Mouse (Mus musculus) A20 (cell line): ENCODE measurements around the gene Hist4h4.

Experiments
- DNase-seq: peaks from one replicate; pipeline ENCODE4 v3.0.0-alpha.2; 2011; ENCODE audit warnings: low read depth, low spot score

Hist4h4 gene

DNA sequence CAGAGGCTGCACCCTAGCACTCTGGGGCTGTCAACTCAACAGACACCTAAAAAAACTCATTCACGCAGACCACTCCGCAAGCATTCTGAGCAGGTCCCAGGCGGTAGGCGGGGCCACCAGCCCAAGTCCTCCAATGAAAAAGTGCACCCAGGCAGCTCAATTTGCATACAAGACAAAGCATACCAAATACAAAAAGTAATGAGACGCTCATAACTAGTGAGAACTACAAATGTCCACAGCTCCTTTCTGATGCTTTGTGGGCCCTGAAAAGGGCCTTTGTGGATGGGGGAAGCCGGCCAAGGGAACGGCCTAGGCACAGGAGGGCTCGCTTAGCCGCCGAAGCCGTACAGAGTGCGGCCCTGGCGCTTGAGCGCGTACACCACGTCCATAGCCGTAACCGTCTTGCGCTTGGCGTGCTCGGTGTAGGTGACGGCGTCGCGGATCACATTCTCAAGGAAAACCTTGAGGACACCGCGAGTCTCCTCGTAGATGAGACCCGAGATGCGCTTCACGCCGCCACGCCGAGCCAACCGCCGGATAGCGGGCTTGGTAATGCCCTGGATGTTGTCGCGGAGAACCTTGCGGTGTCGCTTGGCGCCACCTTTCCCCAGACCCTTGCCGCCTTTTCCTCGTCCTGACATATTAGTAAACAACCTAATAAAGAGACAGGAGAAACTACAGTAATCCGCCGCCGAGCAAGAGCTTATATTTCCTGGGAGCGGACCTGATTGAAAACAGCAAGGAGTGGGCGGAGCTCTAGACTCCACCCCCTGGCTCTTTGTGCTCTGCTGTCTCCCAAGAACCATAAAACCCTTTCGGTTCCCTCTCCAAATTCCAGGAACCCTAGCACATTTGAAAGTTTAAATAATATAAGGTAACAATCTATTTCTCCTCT, at the start of gene Hist4h4:
TSS of gene Hist4h4 (minus strand) at position 677 of the 895 bp plus-strand sequence.
- peak; percentile 98 for DNase-seq

DNA sequence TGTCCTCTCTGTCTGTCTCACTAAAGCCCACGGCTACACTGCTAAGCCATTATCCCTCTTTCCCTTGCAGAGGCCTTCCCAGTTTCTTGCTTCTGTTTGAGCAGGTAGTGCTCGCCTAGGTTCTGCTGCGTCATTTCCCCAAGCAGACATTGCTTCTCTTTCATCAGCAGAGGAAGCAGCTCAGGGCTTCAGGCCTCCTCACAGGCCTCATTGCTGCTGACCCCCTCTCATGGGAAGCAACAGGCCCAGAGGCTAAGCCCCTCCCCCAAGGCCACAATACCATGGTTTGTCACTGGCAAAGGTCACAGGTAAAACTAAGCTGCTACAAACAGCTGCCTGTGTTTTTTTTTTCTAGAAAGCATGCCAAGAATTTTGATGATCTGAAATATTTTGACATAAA, 48.5 kb upstream of the Hist4h4 start:
- no peak for DNase-seq

DNA sequence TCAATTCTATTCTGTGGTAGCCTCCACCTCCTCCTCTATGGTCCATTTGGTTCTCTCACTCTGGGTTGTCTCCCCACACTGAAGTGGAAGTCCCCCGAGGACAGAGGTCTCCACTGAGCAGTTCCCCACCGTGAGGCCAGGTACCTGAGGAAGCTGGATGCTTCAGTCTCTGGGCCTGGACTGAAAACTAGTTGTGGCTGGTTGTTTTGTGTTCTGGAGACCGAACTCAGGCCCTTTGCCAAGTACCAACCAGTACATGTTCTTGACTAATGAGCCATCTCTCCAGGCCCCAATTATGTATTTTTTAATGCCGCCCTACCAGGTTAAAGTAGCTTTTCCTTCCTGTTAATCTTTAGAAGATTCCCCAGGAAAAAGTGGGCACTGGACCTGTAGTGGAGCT, 48.1 kb upstream of the Hist4h4 start:
- DNase-seq = no peak

DNA sequence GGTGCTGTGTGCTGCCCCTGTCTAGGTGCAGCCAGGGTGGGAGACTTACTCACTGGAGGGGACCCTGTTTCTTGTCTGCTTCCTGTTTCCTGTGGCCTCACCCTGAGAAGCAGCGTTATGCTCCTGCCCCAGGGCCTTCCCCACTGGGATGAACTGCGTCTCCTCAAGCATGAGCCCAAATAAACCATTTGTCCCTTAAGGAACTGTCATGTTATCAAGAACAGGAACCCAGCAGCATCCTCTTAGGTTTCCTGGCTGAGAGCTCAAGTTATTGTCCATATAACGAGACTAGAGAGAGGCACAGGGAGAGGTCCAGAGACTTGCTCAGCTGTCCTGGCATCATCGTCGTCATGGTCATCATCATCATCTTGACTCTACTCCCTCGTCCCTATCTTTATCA, 46.1 kb upstream of the Hist4h4 start:
- DNase-seq = no peak

DNA sequence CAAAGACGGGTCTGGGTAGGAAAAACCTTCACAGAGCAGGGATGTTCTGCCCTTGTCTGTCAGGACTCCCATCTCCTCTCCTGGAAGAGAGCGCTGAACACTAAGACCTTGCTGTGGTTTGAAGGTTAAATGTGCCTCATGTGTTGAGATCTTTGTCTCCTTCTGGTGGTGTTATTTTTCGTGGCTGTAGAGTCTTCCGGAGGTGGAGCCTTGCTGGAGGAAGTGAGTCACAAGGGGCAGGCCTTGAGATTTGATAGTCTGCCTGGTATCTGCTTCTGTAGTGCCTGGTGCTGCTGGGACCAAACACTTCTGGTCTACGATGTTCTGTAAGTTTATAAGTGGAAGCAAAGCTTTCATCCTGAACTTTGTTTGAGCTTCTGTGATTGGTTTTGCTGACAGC, 44.8 kb upstream of the Hist4h4 start:
- no peak for DNase-seq

DNA sequence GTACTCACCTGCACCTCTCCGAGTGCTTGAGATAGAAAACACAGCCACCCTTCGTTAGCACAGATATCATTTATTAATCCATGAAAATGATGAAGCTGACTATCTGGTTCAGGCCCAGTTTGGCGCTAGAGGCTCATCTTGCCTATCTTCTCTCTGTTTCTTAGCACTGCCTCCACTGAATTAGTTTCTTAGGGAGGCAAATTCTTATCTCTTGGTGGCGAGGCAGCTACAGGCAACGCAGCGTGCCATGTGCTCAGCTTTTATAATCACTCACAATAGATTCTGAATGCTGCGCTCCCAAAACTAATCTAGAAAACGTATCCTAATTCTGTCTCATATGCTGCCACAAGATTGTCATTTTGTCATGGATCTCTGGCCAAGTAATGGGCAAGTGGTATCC, 44.2 kb upstream of the Hist4h4 start:
- no peak for DNase-seq

DNA sequence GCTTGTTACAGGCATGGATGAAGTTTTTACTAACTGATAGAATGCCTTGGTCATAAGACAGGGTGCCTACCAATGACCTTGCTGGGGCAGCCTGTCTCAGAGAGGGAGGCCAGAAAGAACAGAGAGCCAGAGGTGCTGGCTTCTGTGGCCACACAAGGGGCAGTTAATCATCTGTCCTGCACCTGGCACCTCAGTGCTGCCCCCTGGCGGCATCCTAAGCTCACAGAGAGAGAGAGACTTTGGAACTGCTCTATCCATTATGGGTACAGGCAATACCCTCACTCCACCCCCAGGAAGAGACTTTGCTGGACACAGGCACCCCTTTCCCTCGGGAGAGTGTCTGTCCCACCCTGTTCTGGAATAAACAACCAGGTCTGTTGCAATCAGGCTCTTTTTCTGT, 43.6 kb upstream of the Hist4h4 start:
- peak; percentile 74 for DNase-seq

DNA sequence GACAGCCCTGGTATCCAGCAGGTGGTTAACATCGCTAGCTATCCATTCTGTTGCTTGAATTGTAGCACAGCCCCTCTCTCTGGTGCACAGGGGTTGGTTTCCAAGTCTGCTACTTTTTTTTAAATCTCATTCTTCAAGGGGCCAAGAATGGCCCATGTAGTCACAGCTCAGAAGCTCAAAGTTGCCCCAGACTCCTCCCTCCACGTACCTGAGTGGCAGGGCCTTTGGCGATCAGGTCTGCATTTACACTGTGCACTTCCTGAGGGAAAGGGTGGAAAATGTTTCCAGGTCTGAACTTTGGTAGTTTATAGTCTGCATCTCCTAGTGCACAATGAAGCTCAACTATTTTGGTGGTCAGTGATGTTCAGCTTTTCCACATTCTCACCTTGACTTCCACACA, 43.1 kb upstream of the Hist4h4 start:
- no peak for DNase-seq

DNA sequence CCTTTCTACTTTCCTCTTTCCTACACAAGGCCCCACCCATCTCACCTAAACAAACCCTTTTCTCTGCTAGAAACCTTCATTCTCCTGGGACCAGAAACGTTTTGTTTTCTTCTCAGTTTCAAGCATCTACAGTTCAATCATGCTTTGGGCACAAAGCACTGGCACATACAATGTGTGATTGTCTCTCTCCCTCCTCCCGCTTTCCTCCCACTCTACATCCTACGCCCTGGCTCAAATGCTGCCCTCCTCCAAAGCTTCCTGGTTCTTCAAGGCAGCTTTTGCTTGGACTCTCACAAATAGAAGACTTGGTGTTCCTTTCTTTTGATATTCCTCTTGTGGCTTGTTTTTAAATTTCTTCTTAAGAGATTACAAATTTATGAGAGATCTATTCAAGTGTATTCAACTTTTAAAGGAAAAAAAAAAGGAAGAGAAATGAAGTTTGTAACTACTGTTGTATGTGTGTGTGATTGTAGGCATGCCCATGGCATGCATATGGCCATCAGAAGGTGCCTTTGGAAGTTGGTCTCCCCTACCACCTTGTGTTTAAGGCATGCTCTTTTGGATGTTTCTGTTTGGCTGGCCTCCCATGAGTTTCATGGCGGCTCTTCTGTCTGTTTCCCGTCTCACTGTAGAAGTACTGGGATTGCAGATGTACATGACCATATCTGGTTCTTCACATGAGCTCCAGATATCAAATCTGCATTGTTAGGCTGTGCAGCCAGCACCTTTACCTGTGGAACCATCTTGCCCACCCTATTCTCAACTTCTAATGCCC, 41.7 kb upstream of the Hist4h4 start:
- no peak for DNase-seq

DNA sequence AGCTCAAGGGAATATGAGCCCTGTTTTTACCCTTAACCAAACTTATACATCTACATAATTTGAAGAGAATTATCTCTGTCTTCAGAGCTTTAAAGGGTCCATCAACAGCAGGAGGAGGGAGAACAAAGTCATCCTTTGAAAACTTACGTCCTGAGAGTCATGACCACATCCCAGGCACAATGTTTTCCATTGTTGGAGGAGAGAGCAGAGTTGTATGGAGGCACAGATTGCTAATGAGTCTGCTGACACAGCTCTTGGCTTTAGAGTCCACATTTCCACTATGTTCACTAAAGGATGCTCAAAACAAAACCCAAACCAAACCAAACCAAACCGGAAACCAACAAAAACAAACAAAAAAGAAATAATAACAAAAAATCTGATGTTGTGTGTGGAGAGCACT, 40.7 kb upstream of the Hist4h4 start:
- DNase-seq = no peak

DNA sequence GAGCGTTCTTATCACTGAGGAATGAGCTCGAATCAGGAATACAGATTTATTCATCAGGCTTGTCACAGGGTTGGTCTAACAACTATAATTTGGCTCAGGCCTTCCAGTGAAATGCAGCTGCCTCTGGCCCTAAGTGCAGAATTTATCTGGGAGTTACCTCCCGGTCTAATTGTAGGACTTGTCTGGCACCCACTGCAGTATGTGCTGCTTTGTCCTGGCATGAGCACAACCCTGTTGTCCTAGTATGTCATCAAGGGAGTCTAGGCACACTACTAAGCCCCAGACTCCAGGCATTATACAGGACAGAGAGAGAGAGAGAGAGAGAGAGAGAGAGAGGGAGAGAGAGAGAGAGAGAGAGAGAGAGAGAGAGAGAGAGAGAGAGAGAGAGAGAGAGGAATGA, 33.1 kb upstream of the Hist4h4 start:
- DNase-seq = no peak

DNA sequence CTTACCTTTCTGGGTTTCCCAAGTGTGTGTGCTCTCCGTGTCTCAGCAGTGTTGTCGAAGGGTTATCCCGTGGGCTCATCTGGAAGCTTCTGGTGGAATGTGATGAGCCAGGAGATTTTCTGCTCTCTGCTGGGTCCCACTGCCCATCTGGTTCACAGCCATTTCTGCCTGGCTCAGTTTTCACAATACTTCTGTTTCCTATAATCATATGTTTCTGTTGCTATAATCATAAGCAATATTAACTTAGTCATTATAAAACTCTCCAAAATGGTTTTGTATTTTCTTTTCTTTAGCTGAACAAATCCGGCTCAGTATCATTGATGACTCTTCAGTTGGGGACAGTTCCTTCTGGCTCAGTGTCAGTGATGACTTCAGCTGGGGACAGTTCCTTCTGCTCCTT, 31.1 kb upstream of the Hist4h4 start, which contains the start of gene Smco3:
TSS of gene Smco3 (minus strand) at position 101 of the 400 bp plus-strand sequence.
- no peak for DNase-seq

DNA sequence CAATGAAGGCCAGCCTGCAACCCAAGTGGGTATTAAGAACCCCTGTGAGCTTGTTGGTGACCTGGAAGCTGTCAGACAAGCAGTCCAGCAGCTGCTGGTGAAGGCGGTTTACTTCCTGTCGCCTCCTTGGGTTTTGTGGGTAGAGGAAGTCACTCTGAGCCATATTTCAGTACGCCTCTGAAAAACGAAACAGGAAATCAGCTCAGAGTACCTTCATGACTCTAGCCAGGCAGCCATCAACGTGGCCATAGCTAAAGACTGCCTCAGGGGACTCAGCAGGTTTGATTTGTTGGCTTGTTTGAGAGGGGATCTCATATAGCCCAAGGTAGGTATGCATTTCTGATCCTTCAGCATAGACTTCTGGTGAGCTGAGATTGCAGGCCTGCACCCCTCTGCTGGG, 27.5 kb upstream of the Hist4h4 start:
- DNase-seq = peak; percentile 76

DNA sequence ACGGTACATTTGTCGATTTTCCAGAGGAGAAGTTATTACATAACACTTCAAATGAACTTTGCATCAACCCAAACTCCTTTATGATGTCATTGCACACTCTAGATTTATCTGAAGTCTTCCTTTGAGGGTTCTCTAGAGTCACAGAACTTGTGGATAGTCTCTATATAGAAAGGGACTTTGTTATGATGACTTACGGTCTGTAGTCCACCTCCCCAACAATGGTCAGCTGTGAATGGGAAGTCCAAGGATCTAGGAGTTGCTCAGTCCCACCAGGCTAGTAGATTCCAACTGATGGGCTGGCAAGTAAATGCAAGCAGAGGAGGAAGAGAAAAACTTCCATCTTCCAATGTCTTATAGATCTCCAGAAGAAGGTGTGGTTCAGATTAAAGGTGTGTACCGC, 24.5 kb upstream of the Hist4h4 start:
- peak; percentile 59 for DNase-seq

DNA sequence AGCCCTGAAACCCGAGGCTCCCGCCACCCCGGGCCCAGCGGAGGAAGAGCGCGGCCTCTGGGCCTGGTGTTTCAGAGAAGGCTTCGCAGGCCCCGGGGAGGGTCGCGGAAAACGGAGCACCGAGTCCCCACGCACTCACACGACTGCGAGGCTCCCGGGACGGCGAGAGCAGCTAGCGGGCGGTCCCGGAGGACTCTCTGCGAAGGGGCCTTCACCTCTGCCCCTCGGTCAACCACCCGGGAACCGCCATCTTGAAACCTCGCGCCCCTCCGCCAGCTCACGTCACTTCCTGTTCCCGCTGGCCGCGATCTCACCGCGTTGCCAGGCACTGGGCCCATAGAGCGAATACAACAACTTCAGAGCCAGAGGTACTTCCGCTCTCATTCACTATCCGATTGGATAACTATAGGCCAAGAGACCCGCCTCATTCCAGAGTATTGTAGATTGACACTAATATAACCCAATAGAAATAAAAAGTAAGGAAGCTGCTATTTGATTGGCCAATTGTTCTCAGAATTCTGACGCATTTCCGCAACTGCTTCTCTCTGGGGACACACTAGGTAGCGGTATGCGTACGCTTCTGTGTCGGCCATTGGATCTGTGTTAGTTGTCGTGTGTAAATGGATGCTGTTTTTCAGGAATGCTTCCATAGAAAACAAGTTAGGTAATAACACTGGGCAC, 23.8 kb upstream of the Hist4h4 start, which contains the start of gene Wbp11:
TSS of gene Wbp11 (minus strand) at position 353 of the 681 bp plus-strand sequence.
- DNase-seq = peak; percentile 96

DNA sequence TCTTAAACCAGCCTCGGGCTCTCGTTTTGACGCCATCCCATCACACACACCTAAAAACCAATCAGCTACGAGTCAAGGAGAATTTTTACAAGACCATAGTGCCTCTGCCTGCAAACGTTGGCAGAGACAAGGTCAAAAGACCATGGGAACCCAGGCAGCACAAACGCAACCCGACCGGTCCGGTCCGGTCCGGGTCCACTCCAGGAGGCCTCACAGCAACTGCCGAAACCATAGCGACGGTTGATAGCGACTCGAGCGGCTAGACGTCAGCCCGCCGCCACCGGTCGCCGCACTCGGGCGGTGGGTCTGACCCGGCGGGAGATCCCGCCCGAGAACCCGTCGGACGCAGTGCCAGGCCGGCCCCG, 23.3 kb upstream of the Hist4h4 start, which contains the start of gene BC049715:
TSS of gene BC049715 (plus strand) at position 111 of the 365 bp plus-strand sequence.
- DNase-seq = no peak

DNA sequence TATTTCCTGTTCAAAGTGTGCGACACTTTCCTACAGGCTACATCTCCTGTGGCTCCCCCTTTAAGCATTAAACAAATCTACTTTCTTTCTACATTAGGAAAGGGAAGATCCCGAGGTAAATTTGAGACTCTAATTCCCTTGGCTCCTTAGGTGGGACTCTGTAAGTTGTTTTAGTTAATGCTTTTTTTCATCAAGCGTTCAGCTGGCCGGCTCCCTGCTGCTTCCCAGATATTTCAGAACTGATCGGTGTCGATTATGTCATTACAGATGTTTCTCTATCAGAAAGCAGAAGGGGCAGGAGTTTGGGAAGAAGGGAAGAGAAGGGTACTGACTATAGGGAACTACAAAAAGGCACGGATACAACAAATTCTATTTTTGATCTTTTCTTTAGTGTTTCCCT, 22.9 kb upstream of the Hist4h4 start:
- peak; percentile 45 for DNase-seq

DNA sequence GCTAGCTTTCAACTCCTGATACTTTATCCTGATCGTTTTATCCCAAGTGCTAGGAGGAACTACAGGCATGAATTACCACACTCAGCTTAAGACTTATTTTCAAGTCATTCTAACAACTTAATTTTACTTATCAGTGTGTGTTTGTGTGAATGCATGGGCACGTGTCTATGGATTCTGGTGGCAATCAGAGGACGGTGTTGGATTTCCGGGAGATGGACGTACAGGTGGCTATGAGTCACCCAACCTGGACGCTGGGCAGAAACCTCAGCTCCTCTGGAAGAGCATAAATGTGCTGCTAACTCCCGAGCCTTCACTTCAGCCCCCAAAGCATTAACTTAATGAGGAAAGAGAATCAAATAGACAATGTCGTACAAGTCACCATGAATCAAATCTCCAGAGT, 20.8 kb upstream of the Hist4h4 start:
- no peak for DNase-seq

DNA sequence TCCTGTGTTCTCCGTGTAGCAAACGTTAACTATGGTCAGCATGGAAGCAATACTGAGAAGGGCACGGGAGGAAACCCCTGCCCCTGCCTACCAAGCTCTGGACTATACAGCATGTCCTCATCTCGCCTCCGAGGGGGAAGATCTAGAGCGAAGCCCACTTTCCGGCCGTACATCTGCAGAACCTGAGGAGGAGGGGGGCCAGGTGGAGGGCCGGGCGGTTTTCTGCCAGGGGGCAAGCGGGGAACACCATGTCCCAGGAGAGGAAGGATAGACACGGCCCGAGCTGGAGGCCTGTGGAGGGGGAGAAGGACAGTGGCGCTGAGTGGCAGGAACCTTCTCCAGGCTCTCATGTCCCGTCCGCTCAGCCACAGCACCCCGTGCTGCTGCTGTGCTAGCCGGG, 16.9 kb upstream of the Hist4h4 start:
- no peak for DNase-seq

DNA sequence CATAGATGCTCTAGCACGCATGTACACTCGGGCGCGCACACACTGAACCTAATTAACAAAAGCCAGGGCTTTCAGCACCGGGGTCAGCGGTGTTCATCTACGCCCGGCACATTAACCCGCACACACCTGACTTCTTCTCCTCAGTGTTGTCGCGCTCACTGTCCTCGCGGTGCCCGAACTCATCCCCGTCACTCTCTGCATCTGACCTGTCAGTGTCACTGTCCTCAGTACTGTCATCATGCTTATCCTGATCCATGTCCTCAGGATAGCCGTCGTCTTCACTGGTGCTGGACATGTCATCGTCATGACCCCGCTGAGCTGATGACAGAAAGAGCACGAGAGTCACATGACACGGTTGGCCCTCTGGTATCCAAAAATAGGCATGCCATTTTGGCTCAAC, 16.2 kb upstream of the Hist4h4 start:
- no peak for DNase-seq

DNA sequence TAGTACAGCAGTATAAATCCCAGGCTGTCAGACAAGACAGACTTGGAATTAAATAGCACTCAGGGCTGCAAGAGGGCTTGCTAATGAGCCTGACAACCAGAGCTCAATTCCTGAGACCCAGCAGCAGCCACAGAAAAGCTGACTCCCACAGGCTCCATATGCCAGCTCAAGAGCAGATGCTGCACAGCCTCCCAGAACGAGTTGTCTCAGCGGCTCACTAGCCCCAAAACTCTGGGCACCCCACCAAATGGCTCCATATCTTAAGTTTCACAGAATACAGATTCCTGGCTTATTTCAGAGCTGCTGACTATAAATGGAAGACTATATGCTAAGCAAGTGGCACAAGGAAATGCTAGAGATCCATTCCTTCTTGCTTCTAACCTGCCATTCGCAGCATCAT, 13.3 kb upstream of the Hist4h4 start:
- DNase-seq = no peak

DNA sequence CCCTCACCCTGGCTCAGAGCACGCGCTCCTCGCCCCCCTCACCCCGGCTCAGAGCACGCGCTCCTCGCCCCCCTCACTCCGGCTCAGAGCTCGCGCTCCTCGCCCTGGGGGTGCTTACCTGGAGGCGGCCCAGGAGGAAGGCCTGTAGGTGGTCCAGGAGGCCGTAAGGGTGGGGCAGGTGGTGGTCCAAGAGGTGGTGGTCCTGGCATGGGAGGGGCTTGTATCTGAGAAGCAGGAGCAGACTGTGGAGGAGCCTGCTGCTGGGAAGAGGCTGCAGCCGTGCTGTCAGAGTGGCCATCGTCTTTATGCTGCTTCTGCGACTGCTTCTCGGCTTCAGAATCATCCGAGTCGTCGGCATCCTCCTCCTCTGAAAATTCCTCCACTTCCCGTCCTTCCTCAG, 12.6 kb upstream of the Hist4h4 start:
- no peak for DNase-seq
